Mouse (Mus musculus) neural tube, embryonic 13.5 days (tissue): ENCODE data around the gene Npas3. TPM values are rescaled to one million over a fixed set of nuclear protein-coding genes. Genes with fewer than 3 reads are reported as not detected.

ENCODE experiments used
- ATAC-seq: fragments of 200-750 bp; cut with Nextera tagmentation; 2 replicates; pipeline ENCODE4 v1.8.0; 2017; ENCODE audit warnings: low read depth, mild to moderate bottlenecking, moderate TSS enrichment, moderate library complexity
- H3K27ac ChIP-seq: fragments of 300-500 bp; sonication (generic); replicated peaks from 2 replicates; pipeline ENCODE4 v1.5.1; 2015; ENCODE audit warnings: moderate library complexity, mild to moderate bottlenecking, inconsistent platforms
- H3K27me3 ChIP-seq: fragments of 300-500 bp; sonication (generic); 2 replicates; pipeline ENCODE4 v1.6.1; 2015; ENCODE audit warnings: mild to moderate bottlenecking, inconsistent platforms
- H3K36me3 ChIP-seq: fragments of 300-500 bp; sonication (generic); 2 replicates; pipeline ENCODE4 v1.6.1; 2015; ENCODE audit warnings: mild to moderate bottlenecking, inconsistent platforms
- H3K4me1 ChIP-seq: fragments of 300-500 bp; sonication (generic); replicated peaks from 2 replicates; pipeline ENCODE4 v1.6.1; 2015; ENCODE audit warnings: inconsistent platforms
- H3K4me2 ChIP-seq: fragments of 300-500 bp; sonication (generic); 2 replicates; pipeline ENCODE4 v1.6.1; 2015; ENCODE audit warnings: inconsistent platforms, mild to moderate bottlenecking, moderate library complexity
- H3K4me3 ChIP-seq: fragments of 300-500 bp; sonication (generic); 2 replicates; pipeline ENCODE4 v1.5.1; 2015; ENCODE audit warnings: mild to moderate bottlenecking, inconsistent platforms
- H3K9ac ChIP-seq: fragments of 300-500 bp; sonication (generic); 2 replicates; pipeline ENCODE4 v1.6.1; 2015; ENCODE audit warnings: moderate library complexity, mild to moderate bottlenecking, inconsistent platforms
- H3K9me3 ChIP-seq: fragments of 300-500 bp; sonication (generic); 2 replicates; pipeline ENCODE4 v1.6.1; 2016; ENCODE audit warnings: inconsistent platforms
- WGBS: fragments of 180-500 bp; shearing (Covaris S2); methylation state at CpG from one replicate; pipeline ENCODE4 v1.1.7; 2015; 5-methylcytosine and 5-hydroxymethylcytosine counted together
- polyA plus RNA-seq: library from polyadenylated mRNA; unstranded; fragments of >200 nt; fragmentation: Nextera tagmentation; extraction: Ambion mirVana; gene quantifications from 2 replicates; pipeline ENCODE4 v1.2.1, GENCODE M21; 2015

Gene Npas3
- polyA plus RNA-seq, 1 experiment from 2014 or later = 21.8 TPM

DNA sequence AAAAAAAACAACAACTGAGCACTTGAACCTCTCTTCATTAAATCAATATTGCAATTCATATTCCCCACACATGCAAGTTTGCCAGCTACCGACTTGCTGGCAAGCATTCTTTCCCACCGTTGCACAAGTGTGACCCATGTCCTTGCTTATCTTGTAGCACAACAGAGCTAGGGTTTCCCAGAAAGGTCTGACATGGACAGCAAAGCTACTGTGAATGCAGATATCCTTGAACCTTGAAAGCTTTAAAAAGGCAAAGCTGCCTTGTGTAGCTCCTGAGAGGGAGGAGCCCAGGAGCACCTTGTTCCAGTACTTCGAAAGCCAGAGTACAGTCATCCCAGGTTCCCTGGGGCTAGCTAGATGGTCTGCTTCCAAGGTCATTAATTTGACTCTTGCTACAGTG lies 748.7 kb downstream of the Npas3 start:
- WGBS = 92% methylated on average over 3 of the region's 3 CpGs
- Histone ChIP-seq H3K9me3 (no peaks in the 10 kb centered on the region), H3K27ac (no peak overlapping the region), H3K36me3 (no peaks in the 10 kb centered on the region), H3K4me2 (no peak overlapping the region), H3K4me1 (peaks cover 17% of the 10 kb centered on the region; the same call in 1 of the 2 replicates), H3K9ac (no peak overlapping the region), H3K4me3 (no peak overlapping the region), H3K27me3 (no peaks in the 10 kb centered on the region)
- ATAC-seq = no peak

DNA sequence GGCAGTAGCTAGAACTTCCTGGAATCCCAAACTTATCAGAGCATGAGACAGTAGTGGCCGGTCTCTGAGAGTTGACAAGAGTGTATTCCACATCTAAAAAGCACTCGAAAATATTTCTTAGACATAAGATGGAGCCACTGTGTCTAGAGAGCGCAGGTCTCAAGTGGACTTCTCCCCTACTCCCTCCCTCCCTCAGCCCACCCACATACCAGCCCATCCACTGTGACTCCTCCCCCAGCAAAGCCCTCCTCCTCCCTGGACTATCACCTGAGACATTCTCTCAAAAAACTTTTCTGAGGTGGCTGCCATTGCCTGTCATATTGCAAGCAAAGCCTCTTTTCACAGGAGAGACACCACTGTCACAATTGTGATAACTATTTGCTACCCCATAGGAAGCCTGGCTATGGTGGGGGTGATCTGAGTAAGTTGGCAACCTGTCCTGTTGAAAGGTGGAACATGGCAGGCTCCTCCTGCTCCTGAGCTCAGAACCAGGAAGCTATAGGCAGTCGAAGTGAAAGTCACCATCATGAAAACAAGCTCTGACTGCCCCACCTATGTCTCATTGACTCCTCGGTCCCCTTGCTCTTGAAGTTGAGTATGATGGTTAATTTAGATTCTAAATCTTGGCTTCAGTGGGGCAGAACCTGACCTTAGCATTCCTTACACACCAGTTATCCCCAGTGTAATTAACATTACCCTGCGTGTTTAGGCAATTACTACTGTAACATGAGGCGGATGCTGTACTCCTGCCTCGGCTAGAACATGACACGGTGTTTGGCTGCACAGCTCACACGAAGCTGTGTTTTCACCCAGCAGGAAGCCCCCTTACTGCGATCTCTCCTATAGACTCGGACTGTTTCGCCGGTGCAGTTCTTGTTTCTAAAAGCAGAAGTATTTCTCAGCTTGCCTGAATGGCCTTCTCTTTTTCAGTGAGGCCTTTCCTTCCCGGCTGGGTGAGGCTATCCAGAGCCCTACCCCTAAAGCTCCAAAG lies 751.5 kb downstream of the Npas3 start:
- H3K4me1 ChIP-seq = peaks cover 17% of the 10 kb centered on the region; the same call in 1 of the 2 replicates
- ATAC-seq = no peak
- no peak overlapping the region for H3K4me3 ChIP-seq
- H3K9me3 ChIP-seq = no peaks in the 10 kb centered on the region
- WGBS = 47% methylated on average over 15 of the region's 15 CpGs
- no peak overlapping the region for H3K9ac ChIP-seq
- 0 out of 2 replicates have a peak, but pooled peaks cover 3% of the 10 kb centered on the region for H3K36me3 ChIP-seq
- no peak overlapping the region; the same call in 1 of the 2 replicates for H3K27ac ChIP-seq
- H3K4me2 ChIP-seq = no peak overlapping the region
- H3K27me3 ChIP-seq = no peaks in the 10 kb centered on the region

DNA sequence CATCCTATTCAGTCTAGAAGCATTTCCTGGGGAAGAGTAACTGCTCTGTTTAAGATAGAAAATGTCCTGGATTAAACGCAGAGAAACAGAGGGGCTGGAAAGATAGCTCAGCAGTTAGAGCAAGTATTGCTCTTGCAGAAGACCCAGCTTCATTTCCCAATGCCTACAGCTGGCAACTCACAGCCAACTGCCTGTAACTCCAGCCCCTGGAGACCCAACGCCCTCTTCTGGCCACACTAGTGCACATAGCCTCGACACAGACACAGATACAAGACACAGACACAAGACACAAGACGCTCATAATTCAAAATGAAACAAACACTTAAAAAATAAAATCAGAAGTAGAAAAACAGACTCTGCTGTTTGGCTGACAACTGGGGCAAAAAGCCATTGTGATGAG lies 754.0 kb downstream of the Npas3 start:
- H3K27me3 ChIP-seq = no peaks in the 10 kb centered on the region
- H3K4me1 ChIP-seq = peaks cover 10% of the 10 kb centered on the region; the same call in 1 of the 2 replicates
- no peak overlapping the region for H3K4me3 ChIP-seq
- H3K36me3 ChIP-seq = 0 out of 2 replicates have a peak, but pooled peaks cover 3% of the 10 kb centered on the region
- no peak overlapping the region for H3K4me2 ChIP-seq
- H3K9ac ChIP-seq = no peak overlapping the region
- ATAC-seq = no peak
- no peak overlapping the region for H3K27ac ChIP-seq
- WGBS = 70% methylated on average over 4 of the region's 4 CpGs
- H3K9me3 ChIP-seq = no peaks in the 10 kb centered on the region

DNA sequence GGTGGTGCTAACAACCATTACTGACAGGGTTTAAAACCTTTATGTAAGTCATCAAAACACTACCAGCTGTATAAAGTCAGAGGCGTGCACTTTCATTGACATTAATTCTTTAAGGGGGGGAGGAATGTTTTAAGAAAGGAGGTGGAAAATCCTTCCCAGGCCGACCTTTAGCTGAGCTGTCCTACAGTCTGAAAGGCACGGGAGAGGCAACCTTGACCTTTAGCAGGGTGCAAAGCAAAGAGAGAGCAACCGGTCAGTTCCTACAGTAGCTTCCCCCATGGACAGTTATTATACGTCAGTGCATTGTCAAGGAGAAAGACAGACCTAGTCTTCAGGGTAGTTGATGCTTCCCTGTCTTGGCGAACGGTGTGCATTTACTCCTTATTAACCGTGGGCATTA lies 756.1 kb downstream of the Npas3 start:
- H3K27me3 ChIP-seq = no peaks in the 10 kb centered on the region
- peaks cover 10% of the 10 kb centered on the region; the same call in 1 of the 2 replicates for H3K4me1 ChIP-seq
- no peaks in the 10 kb centered on the region for H3K9me3 ChIP-seq
- 67% methylated on average over 8 of the region's 8 CpGs for WGBS
- H3K9ac ChIP-seq = no peak overlapping the region
- H3K4me2 ChIP-seq = no peak overlapping the region
- H3K4me3 ChIP-seq = no peak overlapping the region
- no peak for ATAC-seq
- 0 out of 2 replicates have a peak, but pooled peaks cover 7% of the 10 kb centered on the region for H3K36me3 ChIP-seq
- H3K27ac ChIP-seq = no peak overlapping the region

DNA sequence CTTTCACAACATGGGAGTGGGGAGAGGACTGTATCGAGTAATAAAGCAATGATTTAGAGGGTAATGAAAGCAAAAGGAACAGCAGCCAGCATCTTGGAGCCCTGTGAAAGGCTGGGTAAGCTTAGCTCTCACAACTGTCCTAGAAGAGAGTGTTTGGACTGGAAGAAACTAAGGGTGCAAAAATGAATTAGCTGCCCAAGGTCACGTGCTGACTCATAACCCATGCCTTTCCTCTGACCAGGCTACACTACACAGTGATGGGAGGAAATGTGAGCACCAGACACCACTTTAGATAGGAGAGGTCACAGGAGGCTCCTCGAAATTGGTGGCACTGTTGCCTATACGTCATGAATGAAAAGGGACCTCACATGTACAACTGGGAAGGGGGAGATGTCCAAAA lies 757.1 kb downstream of the Npas3 start:
- Histone ChIP-seq H3K9ac (no peak overlapping the region), H3K36me3 (0 out of 2 replicates have a peak, but pooled peaks cover 7% of the 10 kb centered on the region), H3K4me1 (peaks cover 2% of the 10 kb centered on the region; the same call in 1 of the 2 replicates), H3K27me3 (no peaks in the 10 kb centered on the region), H3K27ac (no peak overlapping the region), H3K9me3 (no peaks in the 10 kb centered on the region), H3K4me3 (no peak overlapping the region), H3K4me2 (no peak overlapping the region)
- WGBS = 83% methylated on average over 4 of the region's 4 CpGs
- no peak for ATAC-seq

DNA sequence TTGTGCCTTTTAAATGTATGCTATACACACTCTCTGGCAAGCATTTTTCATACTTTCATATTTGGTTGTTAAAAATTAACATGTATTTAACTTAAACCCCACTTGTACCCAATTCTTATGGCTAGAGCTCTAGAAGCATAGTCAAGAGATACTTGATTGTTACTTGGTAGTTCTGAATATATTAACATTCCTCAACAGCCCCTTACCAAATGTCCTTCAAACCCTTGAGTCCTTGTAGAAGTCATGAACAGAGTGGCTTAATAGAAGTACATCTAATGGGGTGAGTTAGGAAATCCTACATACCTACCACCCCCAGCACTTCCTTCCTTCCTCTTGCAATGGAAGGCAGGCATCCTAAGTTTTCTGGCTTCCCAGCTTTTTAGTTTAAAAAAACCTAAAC lies 766.8 kb downstream of the Npas3 start:
- no peak overlapping the region for H3K9ac ChIP-seq
- H3K27ac ChIP-seq = no peak overlapping the region
- H3K9me3 ChIP-seq = no peaks in the 10 kb centered on the region
- no peak overlapping the region for H3K4me2 ChIP-seq
- no peak overlapping the region for H3K4me3 ChIP-seq
- H3K36me3 ChIP-seq = no peaks in the 10 kb centered on the region
- no peaks in the 10 kb centered on the region for H3K4me1 ChIP-seq
- no peak for ATAC-seq
- H3K27me3 ChIP-seq = no peaks in the 10 kb centered on the region

DNA sequence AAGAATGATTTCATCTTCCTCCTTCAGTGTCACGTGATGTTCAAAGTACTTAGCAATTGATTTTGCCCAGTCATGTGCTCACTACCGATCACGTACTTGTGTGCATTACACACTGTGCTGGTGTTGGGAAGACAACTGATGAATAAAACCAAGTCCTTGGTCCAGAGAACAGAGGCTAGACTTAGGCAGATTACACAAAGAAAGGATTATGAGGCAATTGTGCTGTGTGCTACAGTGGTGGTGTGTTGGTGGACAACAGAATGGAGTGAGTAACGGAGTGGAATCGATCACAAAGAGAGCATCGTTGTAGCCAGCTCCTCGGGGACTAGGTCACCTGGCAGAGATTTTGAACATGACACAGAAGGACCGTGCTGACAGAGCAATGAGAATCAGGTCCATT lies 769.5 kb downstream of the Npas3 start:
- Histone ChIP-seq H3K4me2 (no peak overlapping the region), H3K4me1 (0 out of 2 replicates have a peak, but pooled peaks cover 2% of the 10 kb centered on the region), H3K36me3 (no peaks in the 10 kb centered on the region), H3K27me3 (no peaks in the 10 kb centered on the region), H3K27ac (no peak overlapping the region), H3K9ac (no peak overlapping the region), H3K9me3 (no peaks in the 10 kb centered on the region), H3K4me3 (no peak overlapping the region)
- ATAC-seq = no peak
- WGBS = 86% methylated on average over 8 of the region's 8 CpGs

DNA sequence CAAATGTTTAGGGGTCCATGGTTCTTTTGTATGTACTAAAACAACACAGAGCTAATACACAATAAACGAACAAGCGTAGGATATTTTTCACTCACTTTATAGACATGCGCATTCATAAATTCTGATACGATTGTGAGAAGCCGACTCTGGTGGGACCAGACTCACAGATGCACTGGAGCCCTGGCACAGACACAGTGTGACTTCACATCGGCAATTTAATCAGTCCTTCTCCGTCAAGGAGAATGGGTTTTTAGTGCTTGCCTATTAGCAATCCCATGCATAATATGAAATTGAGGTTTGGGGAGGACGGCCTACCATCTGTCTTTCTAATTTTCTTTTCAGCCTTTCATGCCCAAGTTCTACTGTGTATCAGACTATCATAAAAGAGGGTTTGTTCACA lies 771.5 kb downstream of the Npas3 start:
- Histone ChIP-seq H3K9ac (no peak overlapping the region), H3K4me1 (0 out of 2 replicates have a peak, but pooled peaks cover 2% of the 10 kb centered on the region), H3K27ac (no peak overlapping the region), H3K27me3 (no peaks in the 10 kb centered on the region), H3K4me2 (no peak overlapping the region), H3K36me3 (no peaks in the 10 kb centered on the region), H3K9me3 (no peaks in the 10 kb centered on the region), H3K4me3 (no peak overlapping the region)
- no peak for ATAC-seq
- 71% methylated on average over 8 of the region's 8 CpGs for WGBS

DNA sequence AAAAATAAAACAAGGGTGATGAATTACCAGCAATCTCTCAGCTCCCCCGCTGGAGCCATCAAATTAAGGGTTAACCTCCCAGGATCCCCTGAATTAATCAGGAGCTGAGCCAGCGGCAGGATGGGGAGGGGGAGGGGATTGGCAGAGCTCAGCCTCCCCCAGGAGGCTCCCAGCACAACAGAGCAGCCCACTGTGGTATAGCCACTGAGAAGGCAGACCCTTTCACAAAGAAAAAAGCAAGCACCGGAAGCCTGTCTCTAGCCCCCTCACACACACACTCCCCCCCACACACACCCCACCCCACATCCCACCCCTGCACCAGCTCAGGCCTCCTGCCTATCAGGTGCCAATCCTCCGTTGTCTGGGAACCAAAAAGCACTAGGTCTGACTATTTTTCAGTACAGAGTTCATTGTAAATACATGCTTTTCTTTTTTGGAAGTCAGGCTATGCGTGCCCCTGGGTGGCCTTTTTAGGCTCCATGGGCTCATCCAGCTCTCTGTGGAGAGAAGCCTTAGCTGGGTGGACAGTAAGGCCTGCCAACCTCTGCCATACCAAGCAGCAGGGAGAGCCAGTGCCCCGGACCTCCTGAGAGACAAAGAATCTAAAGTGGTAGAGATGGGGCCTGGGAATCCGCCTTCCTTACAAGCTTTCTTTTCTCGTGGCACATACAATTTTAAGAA lies 786.3 kb downstream of the Npas3 start:
- WGBS = 12% methylated on average over 8 of the region's 8 CpGs
- ATAC-seq = peak; percentile 94
- Histone ChIP-seq H3K9me3 (no peaks in the 10 kb centered on the region), H3K9ac (peak overlapping the region; percentile 55), H3K4me1 (peaks cover 41% of the 10 kb centered on the region), H3K27me3 (0 out of 2 replicates have a peak, but pooled peaks cover 5% of the 10 kb centered on the region), H3K4me2 (no peak overlapping the region), H3K27ac (peak overlapping the region; percentile 88), H3K36me3 (no peaks in the 10 kb centered on the region), H3K4me3 (no peak overlapping the region)

DNA sequence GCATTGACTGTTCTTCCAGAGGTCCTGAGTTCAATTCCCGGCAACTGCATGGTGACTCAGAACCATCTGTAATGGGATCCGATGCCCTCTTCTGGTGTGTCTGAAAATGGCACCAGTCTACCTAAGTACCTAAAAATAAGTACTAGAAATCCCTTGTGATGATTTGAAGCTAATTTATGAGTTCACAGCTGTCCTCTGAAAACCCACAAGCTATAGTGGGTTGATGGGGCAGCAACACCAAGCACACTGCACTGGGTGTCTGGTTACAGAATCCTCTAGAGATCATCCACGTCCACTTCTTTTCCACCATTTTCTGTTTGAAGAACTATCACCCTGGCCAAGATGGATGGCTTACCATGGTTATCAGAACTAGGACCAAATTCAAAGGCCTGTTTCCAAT lies 789.1 kb downstream of the Npas3 start:
- no peak overlapping the region for H3K9ac ChIP-seq
- H3K36me3 ChIP-seq = no peaks in the 10 kb centered on the region
- H3K27ac ChIP-seq = no peak overlapping the region
- no peak for ATAC-seq
- H3K4me2 ChIP-seq = no peak overlapping the region
- peaks cover 33% of the 10 kb centered on the region for H3K4me1 ChIP-seq
- no peak overlapping the region for H3K4me3 ChIP-seq
- 0 out of 2 replicates have a peak, but pooled peaks cover 5% of the 10 kb centered on the region for H3K27me3 ChIP-seq
- WGBS = 96% methylated on average over 3 of the region's 3 CpGs
- no peaks in the 10 kb centered on the region for H3K9me3 ChIP-seq

DNA sequence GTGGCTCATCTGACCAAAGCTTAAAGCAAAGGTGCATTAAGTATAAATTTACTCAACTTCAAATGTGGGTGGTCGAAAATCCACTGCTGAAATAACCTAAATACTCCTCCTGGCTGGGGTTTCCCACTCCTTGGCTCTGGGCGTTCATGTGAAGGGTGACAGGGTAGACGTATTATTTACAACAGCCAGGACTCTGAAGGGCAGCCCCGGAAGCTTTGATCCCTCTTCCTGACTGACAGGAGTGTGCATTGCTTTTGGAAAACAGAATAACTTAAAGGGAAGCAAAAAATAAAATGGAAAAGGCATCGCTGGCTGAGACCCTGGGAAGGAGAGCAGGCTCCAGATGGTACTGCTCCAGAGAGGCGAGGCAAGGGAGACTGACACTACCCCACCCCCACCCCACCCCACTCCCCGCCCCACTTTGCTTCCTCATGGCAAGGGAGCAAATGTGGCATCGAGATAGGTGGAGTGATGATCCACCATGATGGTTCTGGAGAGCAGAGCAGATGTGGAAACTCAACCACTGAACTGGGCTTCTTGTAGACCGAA lies 794.6 kb downstream of the Npas3 start:
- H3K4me3 ChIP-seq = no peak overlapping the region
- no peaks in the 10 kb centered on the region for H3K36me3 ChIP-seq
- no peak overlapping the region for H3K9ac ChIP-seq
- no peak overlapping the region for H3K27ac ChIP-seq
- ATAC-seq = no peak
- H3K4me1 ChIP-seq = peaks cover 30% of the 10 kb centered on the region
- no peaks in the 10 kb centered on the region for H3K9me3 ChIP-seq
- 56% methylated on average over 9 of the region's 9 CpGs for WGBS
- no peak overlapping the region for H3K4me2 ChIP-seq
- H3K27me3 ChIP-seq = no peaks in the 10 kb centered on the region
